Mouse (Mus musculus): ENCODE data around the gene Vpreb3. TPM values are rescaled to one million over a fixed set of nuclear protein-coding genes. Genes with fewer than 3 reads are reported as not detected.

Gene Vpreb3
- polyA plus RNA-seq, 1 experiment = not detected

- H3K4me1 ChIP-seq (ENCODE audit: control insufficient read depth, insufficient read depth, insufficient read length, low read length) = peaks cover 6% of the 10 kb centered on the region; the same call in 1 of the 2 replicates
- peak within 1 kb of the TSS; percentile 92 for H3K27ac ChIP-seq (replicated peaks; ENCODE audit: low read depth, low read length)
- peak within 1 kb of the TSS; percentile 82 for H3K4me3 ChIP-seq (ENCODE audit: insufficient read depth, low read depth, low read length)
Measured at GRCm38 (mm10) chr10:75921026-75921725, 21.7 kb upstream of the Vpreb3 start, which contains the start of gene Smarcb1. Gene Smarcb1, minus strand, starts transcription at chr10:75921617.

GRCm38 (mm10) chr10:75921726-75922560, 20.9 kb upstream of the Vpreb3 start:
- Histone ChIP-seq H3K4me1 (ENCODE audit: control insufficient read depth, insufficient read depth, insufficient read length, low read length) (peaks cover 6% of the 10 kb centered on the region; the same call in 1 of the 2 replicates), H3K27ac (replicated peaks; ENCODE audit: low read depth, low read length) (peak overlapping the region; percentile 84), H3K4me3 (ENCODE audit: insufficient read depth, low read depth, low read length) (peak overlapping the region; percentile 71)

- Histone ChIP-seq H3K4me3 (ENCODE audit: insufficient read depth, low read depth, low read length) (no peak overlapping the region), H3K27ac (replicated peaks; ENCODE audit: low read depth, low read length) (no peak overlapping the region), H3K4me1 (ENCODE audit: control insufficient read depth, insufficient read depth, insufficient read length, low read length) (0 out of 2 replicates have a peak, but pooled peaks cover 2% of the 10 kb centered on the region)
Measured at GRCm38 (mm10) chr10:75924324-75924723, 18.5 kb upstream of the Vpreb3 start.

GRCm38 (mm10) chr10:75926396-75926795, 16.5 kb upstream of the Vpreb3 start:
- Histone ChIP-seq H3K4me3 (ENCODE audit: insufficient read depth, low read depth, low read length) (no peak overlapping the region), H3K4me1 (ENCODE audit: control insufficient read depth, insufficient read depth, insufficient read length, low read length) (0 out of 2 replicates have a peak, but pooled peaks cover 4% of the 10 kb centered on the region), H3K27ac (replicated peaks; ENCODE audit: low read depth, low read length) (no peak overlapping the region)

GRCm38 (mm10) chr10:75930304-75930703, 12.6 kb upstream of the Vpreb3 start:
- Histone ChIP-seq H3K4me1 (ENCODE audit: control insufficient read depth, insufficient read depth, insufficient read length, low read length) (peaks cover 15% of the 10 kb centered on the region), H3K27ac (replicated peaks; ENCODE audit: low read depth, low read length) (no peak overlapping the region), H3K4me3 (ENCODE audit: insufficient read depth, low read depth, low read length) (0 out of 2 replicates have a peak overlapping the region, but pooled peaks have one; percentile 12)

- Histone ChIP-seq H3K4me1 (ENCODE audit: control insufficient read depth, insufficient read depth, insufficient read length, low read length) (peaks cover 16% of the 10 kb centered on the region), H3K4me3 (ENCODE audit: insufficient read depth, low read depth, low read length) (peak overlapping the region; percentile 89), H3K27ac (replicated peaks; ENCODE audit: low read depth, low read length) (no peak overlapping the region)
Measured at GRCm38 (mm10) chr10:75931311-75931710, 11.5 kb upstream of the Vpreb3 start.

- H3K27ac ChIP-seq (replicated peaks; ENCODE audit: low read depth, low read length) = peak overlapping the region; percentile 37; the same call in 1 of the 2 replicates
- peaks cover 16% of the 10 kb centered on the region for H3K4me1 ChIP-seq (ENCODE audit: control insufficient read depth, insufficient read depth, insufficient read length, low read length)
Measured at GRCm38 (mm10) chr10:75932081-75932678, 10.7 kb upstream of the Vpreb3 start.

GRCm38 (mm10) chr10:75932891-75933290, 10.0 kb upstream of the Vpreb3 start, which contains the start of gene Chchd10:
Gene Chchd10, plus strand, starts transcription at chr10:75933130.
- Histone ChIP-seq H3K27ac (replicated peaks; ENCODE audit: low read depth, low read length) (peak within 1 kb of the TSS; percentile 37; the same call in 1 of the 2 replicates), H3K4me3 (ENCODE audit: insufficient read depth, low read depth, low read length) (peak within 1 kb of the TSS; percentile 89)

More at GRCm38 (mm10) chr10:75932081-75932678, 10.7 kb upstream of the Vpreb3 start:
- H3K4me3 ChIP-seq (ENCODE audit: insufficient read depth, low read depth, low read length) = peak overlapping the region; percentile 89

GRCm38 (mm10) chr10:75934991-75935390, 7.9 kb upstream of the Vpreb3 start:
- Histone ChIP-seq H3K4me3 (ENCODE audit: insufficient read depth, low read depth, low read length) (no peak overlapping the region; the same call in 1 of the 2 replicates), H3K27ac (replicated peaks; ENCODE audit: low read depth, low read length) (no peak overlapping the region), H3K4me1 (ENCODE audit: control insufficient read depth, insufficient read depth, insufficient read length, low read length) (peaks cover 16% of the 10 kb centered on the region)

More at GRCm38 (mm10) chr10:75932891-75933290, 10.0 kb upstream of the Vpreb3 start, which contains the start of gene Chchd10:
- H3K4me1 ChIP-seq (ENCODE audit: control insufficient read depth, insufficient read depth, insufficient read length, low read length) = peaks cover 16% of the 10 kb centered on the region

- Histone ChIP-seq H3K27ac (replicated peaks; ENCODE audit: low read depth, low read length) (peak within 1 kb of the TSS; percentile 92), H3K4me1 (ENCODE audit: control insufficient read depth, insufficient read depth, insufficient read length, low read length) (peaks cover 16% of the 10 kb centered on the region), H3K4me3 (ENCODE audit: insufficient read depth, low read depth, low read length) (peak within 1 kb of the TSS; percentile 83)
Measured at GRCm38 (mm10) chr10:75935680-75936541, 6.9 kb upstream of the Vpreb3 start, which contains the start of gene Mmp11. Gene Mmp11, minus strand, starts transcription at chr10:75936496.

- Histone ChIP-seq H3K27ac (replicated peaks; ENCODE audit: low read depth, low read length) (peak overlapping the region; percentile 70), H3K4me1 (ENCODE audit: control insufficient read depth, insufficient read depth, insufficient read length, low read length) (peaks cover 12% of the 10 kb centered on the region)
Measured at GRCm38 (mm10) chr10:75936909-75937667, 5.8 kb upstream of the Vpreb3 start.

GRCm38 (mm10) chr10:75937851-75938643, 4.8 kb upstream of the Vpreb3 start:
- Histone ChIP-seq H3K4me1 (ENCODE audit: control insufficient read depth, insufficient read depth, insufficient read length, low read length) (peaks cover 5% of the 10 kb centered on the region), H3K27ac (replicated peaks; ENCODE audit: low read depth, low read length) (peak overlapping the region; percentile 77), H3K4me3 (ENCODE audit: insufficient read depth, low read depth, low read length) (peak overlapping the region; percentile 83)

More at GRCm38 (mm10) chr10:75936909-75937667, 5.8 kb upstream of the Vpreb3 start:
- H3K4me3 ChIP-seq (ENCODE audit: insufficient read depth, low read depth, low read length) = peak overlapping the region; percentile 83

Measured in brown adipose tissue, adult 24 weeks (tissue).